Mouse (Mus musculus) liver, adult (tissue): ENCODE data around the gene Slc6a11.

ENCODE experiments used
- GATA4 ChIP-seq: IDR thresholded peaks from 2 replicates; pipeline ENCODE4 v1.6.1; 2014; ENCODE audit warnings: mild to moderate bottlenecking, low read length; ENCODE audit not compliant: insufficient replicate concordance

The Slc6a11 gene

DNA sequence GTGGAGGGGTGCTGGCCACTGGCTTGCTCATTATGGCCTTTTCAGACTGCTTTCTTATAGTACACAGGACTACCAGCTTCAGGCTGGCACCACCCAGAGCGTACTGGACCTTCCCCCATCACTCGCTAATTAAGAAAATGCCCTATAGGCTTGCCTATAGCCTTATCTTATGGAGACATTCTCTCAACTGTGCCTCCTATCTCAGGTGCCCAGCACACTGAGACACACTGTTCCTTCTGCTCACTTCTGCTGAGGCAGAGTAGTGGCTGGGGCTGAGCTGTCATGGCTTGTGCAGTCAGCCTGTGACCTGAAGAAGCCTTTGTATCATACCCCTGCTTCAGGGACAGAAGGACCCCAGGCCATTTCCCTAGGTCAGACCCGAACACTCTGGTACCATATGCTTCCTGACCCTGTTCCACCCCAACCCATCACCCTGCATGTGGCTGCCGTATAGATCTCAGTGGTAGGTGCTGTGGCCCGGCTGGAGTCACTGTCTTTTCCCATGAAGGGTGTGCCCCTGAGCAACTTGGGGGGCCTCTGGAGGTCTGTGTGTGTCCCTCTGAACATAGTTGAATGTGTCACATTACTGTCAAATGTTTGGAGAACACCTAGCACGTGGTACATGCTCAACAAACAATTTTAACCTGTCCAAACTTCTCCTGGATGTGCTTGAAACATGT is 14.7 kb downstream of the Slc6a11 start:
- TF ChIP-seq GATA4, result no peak

DNA sequence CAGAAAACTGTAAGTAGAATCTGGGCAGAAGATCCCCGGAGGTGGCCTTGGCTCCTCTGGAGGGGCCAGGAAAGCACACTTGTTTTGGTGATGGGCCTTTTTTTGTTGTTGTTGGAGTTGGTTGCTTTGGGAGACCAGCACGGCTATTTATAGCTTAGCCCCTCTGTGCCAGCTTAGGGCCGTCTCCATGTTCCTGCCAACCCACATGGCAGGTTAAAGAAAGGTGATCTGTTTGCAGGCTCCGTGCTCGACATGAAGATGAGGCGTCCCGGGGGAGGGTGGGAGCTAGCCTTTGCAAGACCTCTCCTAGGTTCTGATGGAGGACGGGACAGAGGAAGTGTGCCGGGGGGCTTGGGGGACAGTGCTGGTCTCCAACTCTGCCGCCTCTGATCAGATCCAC is 24.7 kb downstream of the Slc6a11 start:
- no peak for TF ChIP-seq GATA4

DNA sequence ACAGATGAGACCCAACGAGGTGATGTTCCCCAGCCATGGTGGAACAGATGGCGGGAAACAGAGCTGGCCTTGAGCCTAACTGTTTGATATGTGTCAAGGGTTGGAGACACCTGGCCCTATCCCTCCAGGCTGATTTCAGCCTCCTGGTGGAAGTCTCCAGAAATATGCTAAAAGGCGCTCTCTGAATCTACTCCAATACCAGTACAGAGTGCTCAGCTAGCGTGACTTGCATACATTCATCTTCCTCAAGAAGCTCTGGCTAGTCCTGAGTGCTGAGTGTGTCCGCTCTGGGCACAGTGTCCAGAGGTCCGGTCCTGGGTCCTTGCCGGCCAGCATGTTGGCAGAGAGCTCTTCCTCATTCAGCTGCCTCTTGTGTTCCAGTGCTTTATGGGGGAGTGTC is 27.8 kb downstream of the Slc6a11 start:
- TF ChIP-seq GATA4, result no peak

DNA sequence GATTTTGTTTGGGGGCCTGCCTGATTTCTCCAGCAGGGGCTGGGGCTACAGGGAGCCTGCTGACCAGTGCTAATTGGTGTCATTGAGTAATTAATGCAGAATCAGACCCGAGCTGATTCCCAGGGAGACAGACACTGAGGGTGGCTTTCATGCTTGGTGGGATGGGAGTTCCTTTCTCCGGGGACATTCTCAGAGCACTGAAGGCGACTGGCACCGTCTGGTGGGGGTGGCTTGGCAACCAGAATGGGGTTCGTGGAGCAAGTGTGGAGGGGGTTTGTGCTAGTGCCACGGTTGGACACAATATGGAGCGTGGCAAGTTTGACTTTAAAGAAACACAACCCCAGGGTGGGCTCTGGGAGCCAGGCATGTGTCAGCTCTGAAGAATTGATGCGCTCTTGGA is 29.7 kb downstream of the Slc6a11 start:
- no peak for TF ChIP-seq GATA4

DNA sequence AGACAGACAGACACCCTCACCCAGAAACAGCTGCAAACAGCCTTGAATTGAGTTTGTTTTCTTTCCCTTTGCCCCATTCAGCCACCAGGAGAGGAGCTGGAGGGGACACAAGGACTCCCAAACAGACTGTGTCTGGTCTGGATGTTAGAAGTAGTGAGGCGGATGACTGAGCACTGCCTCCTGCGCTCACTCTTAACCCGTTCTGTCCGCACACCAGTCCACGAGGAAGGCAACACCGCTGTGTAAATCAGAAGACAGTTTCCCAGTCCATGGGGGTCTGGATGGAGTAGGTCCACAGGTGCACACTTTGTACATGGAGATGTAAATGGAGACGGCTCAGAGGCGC is 43.0 kb downstream of the Slc6a11 start:
- TF ChIP-seq GATA4, result no peak

DNA sequence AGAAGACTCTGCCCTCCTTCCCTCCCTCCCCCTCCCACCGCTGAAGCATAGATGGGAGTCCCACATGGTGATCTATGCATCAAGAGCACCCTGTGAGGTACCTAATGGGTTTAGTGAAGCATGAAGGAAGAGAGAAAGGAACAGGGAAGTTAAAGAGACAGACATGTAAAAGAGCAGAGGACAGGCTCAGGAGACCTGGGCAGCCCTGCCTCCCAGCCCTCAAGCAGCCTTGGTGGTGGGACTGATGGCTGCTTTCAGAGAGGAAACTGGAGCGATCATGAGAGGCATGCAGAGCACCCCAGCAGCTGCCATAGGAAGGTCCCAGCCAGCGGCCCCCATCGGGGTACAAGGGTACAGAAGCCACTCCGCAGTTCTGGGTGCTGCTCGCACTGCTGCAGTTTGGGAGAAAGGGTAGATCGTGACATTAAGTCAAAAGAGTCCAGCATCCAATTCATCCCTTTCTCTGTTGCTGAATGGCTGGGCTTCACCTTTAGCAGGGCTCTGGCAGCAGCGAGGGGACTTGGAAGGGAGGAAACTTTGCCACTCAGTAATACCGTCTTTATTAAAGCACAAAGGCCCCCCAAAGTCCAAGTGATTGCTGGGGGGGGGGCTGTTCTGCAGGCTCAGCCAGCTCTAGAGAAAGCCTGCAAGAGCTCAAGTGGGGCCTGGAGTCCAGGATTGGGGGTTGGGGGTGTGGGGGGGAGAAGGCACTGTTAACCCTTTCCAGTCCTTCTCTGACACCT is 43.5 kb downstream of the Slc6a11 start:
- no peak for TF ChIP-seq GATA4

DNA sequence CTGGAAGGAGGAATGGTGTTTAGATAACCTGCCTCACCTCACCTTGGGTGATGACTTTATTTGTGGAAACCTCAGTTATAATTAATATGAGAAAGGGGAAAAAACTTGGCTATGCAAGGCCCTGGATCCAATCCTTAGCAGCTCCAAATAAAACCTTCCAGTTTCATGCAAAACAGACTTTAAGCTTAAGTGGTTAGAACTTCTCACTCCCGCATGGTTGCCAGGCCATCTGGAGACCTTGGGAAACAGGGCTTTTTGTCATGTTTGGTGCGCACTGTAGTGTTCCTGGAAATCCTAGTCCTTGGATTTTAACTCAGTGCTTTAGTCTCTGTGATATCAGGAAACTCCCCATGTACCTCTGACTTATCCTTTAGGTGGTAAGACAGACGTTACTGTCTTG is 47.1 kb downstream of the Slc6a11 start:
- TF ChIP-seq GATA4, result no peak

DNA sequence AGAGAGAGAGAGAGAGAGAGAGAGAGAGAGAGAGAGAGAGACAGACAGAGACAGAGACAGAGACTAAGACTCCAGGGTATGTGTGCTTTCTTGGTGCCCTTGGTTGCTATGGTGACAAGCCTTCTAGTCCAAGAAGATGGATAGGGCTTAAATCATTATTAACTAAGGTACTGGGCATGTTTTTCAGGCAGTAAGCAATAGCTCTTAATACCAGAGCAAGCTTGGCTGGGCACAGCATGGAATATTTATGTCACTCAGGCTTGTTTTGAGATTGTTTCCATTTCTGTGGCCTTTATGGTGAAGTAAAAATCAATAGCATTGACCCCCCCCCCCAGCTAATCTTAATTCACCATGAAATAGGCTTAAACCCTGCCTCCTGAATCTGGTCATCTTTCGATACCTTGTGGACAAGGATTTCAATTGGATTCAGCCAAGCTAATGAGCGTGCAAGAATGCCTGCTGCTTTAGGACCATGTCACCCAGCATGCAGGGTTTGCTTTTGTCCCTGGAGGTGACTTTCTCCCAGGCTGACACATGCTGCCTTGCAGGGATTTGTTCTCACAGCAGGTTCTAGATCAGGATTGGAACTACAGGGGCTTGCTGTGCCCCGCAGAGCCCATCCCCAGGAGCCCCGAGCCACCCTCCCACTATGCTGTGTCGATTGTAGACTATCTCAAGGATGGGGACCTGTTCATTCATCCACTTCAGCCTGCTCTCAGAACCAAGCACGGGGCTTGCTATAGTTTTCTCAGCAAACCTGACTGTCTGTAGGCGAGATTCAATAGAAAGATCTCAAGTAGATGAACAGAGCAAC is 51.5 kb downstream of the Slc6a11 start:
- TF ChIP-seq GATA4, result no peak

DNA sequence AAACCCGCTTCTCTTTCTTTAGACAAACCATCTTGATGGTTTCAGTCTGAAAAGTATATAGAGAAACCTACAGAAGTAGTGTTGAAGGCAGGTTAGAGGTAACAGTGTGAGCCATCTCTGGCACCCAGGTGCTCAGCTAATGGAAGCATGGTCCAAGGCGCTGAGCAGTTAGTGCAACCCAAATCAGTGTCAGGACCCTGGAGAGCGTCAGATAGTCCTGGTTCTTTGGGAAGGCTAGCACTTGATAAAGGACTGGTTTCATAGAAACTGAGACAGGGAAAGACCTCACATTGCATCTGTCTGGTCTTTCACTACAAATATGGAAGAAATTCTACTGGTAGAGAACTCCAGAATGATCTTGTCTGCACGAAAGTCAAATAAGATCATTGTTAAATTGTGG is 56.1 kb downstream of the Slc6a11 start:
- TF ChIP-seq GATA4, result no peak

DNA sequence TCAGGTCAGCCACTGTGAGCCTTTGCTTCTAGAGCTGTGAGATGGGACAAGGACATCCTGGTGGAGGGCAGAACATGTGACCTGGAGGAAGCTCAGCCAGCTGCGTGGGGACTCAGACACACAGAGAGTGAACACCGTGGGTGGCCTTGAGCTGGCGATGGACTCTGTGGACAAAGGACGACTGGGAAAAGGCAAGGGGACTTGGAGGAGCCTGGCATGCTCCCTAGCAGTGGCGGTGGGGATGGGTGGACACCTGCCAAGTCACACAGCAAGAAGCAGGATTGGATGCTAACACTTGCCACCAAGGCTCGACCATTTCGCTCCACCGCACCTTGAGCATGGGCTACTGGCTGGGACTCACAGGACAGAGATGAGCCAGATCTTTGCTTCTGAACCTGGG is 57.8 kb downstream of the Slc6a11 start:
- no peak for TF ChIP-seq GATA4

DNA sequence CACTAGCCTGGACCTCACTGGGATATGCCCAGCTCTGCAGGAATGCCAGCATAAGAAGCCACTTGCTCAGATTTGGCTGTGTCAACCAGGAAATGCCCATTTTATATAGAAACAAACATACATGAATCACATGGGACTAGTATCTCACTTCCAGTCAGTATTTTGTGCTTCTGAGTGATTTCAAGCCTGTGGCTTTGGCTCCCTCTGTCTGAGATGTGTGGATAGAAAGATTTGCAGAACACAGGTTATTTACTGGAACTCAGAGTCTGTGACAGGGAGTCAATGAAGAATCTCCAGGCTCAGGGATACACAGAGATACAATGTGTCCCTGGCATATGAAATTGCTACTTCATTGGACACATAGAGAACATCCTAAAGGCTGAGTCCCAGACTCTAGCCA is 65.0 kb downstream of the Slc6a11 start:
- TF ChIP-seq GATA4, result no peak

DNA sequence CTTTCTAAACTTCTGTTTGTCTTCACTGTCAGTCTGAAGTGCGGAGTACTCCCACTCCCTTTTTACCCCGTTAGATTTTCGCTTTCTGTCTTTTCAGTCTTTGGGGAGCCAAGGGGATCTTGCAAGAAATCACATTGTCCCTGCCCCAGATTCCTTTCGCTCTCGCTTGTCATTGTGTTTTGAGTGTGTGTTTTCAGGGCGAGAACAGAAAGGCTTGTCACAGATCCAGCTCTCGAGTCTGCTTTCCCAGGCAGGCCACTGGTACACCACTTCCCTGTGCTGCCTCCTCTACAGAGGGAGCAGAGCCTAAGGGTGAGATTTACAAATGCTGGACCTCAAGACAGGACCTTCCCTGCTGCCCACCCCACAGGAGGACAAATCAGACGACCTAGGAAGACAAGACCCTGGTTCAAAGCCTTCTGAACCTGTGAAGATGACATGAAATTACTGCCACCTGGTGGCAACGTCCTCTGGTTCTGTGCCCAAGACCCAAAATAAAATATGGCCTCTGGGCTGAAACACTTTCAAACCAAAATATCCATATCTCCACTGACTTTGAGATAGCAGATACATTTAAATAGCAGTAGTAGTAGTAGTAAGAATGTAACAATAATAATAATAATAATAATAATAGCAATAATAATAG is 68.3 kb downstream of the Slc6a11 start:
- TF ChIP-seq GATA4, result no peak

DNA sequence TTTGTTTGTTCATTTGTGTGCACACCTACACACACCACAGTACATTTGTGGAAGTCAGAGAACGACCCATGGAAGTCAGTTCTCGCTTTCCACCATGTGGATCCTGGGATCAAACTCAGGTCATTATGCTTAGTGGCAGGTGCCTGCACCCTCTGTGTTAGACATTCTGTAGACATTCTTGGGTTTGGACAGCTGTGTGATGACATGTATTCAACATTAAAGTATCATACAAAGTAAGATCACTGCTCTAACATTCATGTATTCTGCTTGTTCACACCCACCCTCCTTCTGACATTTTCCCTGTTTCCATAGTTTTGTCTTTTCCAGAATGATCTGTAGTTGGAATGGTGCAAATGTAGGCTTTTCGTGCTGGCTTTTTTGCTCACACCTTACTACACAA is 73.5 kb downstream of the Slc6a11 start:
- TF ChIP-seq GATA4, result no peak

DNA sequence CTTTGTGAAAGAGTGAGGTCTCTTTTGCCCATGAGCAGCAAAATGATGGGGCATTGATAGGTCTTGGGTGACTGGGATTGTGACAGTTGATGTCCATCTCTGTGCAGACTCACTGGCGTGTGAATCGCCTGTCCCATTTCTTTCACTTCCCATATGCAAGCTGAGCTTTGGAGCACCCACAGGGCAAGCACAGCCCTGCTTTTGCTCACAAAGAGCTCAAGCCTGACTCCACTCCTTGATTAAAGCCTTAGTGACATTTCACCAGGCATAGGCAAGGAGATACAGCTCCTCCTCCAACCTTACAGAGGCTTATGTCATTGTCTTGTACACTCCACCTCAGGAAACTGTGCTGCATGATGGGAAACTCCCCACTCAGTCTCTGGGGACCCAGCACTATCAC is 77.3 kb downstream of the Slc6a11 start:
- no peak for TF ChIP-seq GATA4

DNA sequence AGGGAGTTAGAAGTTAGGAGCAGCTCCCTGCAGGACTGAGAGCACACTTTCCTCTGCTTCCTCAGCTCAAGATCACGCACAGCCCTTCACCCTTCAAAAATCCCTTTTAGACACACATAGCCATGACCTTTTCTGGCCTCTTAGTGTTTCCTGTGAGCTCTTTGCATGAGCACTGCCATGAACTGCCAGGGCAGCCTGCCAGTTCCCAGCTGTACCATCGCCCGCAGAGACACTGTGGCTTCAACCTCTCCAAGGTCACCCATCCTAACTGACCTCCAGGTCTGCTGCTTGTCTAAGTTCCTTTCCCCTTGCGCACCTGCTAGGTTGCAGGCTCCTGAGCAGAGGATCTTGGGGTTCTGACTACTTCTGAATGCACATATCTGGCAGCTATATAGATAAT is 83.4 kb downstream of the Slc6a11 start:
- TF ChIP-seq GATA4, result no peak
